Mouse (Mus musculus) C2C12 (cell line): ENCODE data around the gene 1700088E04Rik.

Source experiments
- CEBPB ChIP-seq: IDR thresholded peaks from one replicate; pipeline ENCODE4 v1.6.1; 2011; ENCODE audit warnings: low read depth, mild to moderate bottlenecking, control low read depth, moderate library complexity
- CTCF ChIP-seq: IDR thresholded peaks from one replicate; pipeline ENCODE4 v1.5.1; 2011; ENCODE audit not compliant: control insufficient read depth, insufficient read depth, insufficient read length
- FOSL1 ChIP-seq: IDR thresholded peaks from one replicate; pipeline ENCODE4 v1.8.0; 2011; ENCODE audit warnings: mild to moderate bottlenecking, low read length; ENCODE audit not compliant: poor library complexity, insufficient read depth, severe bottlenecking
- MAX ChIP-seq: IDR thresholded peaks from one replicate; pipeline ENCODE4 v1.6.1; 2011; ENCODE audit warnings: mild to moderate bottlenecking, control low read depth
- MYOD1 ChIP-seq: IDR thresholded peaks from one replicate; pipeline ENCODE4 v1.6.1; 2011; ENCODE audit warnings: low read depth; ENCODE audit not compliant: control insufficient read depth, insufficient read length
- USF1 ChIP-seq: IDR thresholded peaks from one replicate; pipeline ENCODE4 v1.6.1; 2011; ENCODE audit warnings: low read depth, mild to moderate bottlenecking, control low read depth, moderate library complexity

- TF ChIP-seq CEBPB (no peak), CTCF (no peak), USF1 (no peak), MAX (peak; percentile 43), MYOD1 (no peak), FOSL1 (no peak)
Observed at GRCm38 (mm10) chr15:79108421-79109320, 32.4 kb downstream of the 1700088E04Rik start, which contains the start of gene Micall1.
